Mouse (Mus musculus) hindbrain, postnatal 0 days (tissue): ENCODE data around the gene Slc48a1. TPM values are rescaled to one million over a fixed set of nuclear protein-coding genes. Genes with fewer than 3 reads are reported as not detected.

Experiments
- ATAC-seq: fragments of 200-750 bp; cut with Nextera tagmentation; 2 replicates; pipeline ENCODE4 v1.8.0; 2017; ENCODE audit warnings: mild to moderate bottlenecking, moderate TSS enrichment, moderate library complexity
- DNase-seq: peaks from one replicate; pipeline ENCODE4 v3.0.0-alpha.2; 2015; ENCODE audit warnings: low spot score
- H3K27ac ChIP-seq: fragments of 300-500 bp; sonication (generic); 2 replicates; pipeline ENCODE4 v1.5.1; 2014; ENCODE audit warnings: mild to moderate bottlenecking
- H3K27me3 ChIP-seq: fragments of 300-500 bp; sonication (generic); 2 replicates; pipeline ENCODE4 v1.6.1; 2014; ENCODE audit warnings: low read length, mixed read lengths; ENCODE audit not compliant: insufficient read depth
- H3K36me3 ChIP-seq: fragments of 300-500 bp; sonication (generic); 2 replicates; pipeline ENCODE4 v1.6.1; 2014; ENCODE audit warnings: low read length, mixed read lengths; ENCODE audit not compliant: insufficient read depth
- H3K4me1 ChIP-seq: fragments of 300-500 bp; sonication (generic); 2 replicates; pipeline ENCODE4 v1.6.1; 2014; ENCODE audit warnings: antibody characterized with exemption, low read length, mixed read lengths; ENCODE audit not compliant: insufficient read depth
- H3K4me2 ChIP-seq: fragments of 300-500 bp; sonication (generic); 2 replicates; pipeline ENCODE4 v1.6.1; 2014; ENCODE audit warnings: low read depth, mild to moderate bottlenecking, low read length, moderate library complexity, mixed read lengths
- H3K4me3 ChIP-seq: fragments of 300-500 bp; sonication (generic); 2 replicates; pipeline ENCODE4 v1.5.1; 2014; ENCODE audit warnings: low read length
- H3K9ac ChIP-seq: fragments of 300-500 bp; sonication (generic); replicated peaks from 2 replicates; pipeline ENCODE4 v1.6.1; 2014; ENCODE audit warnings: mild to moderate bottlenecking, low read length, moderate library complexity, mixed read lengths
- H3K9me3 ChIP-seq: fragments of 300-500 bp; sonication (generic); 2 replicates; pipeline ENCODE4 v1.6.1; 2016; ENCODE audit warnings: low read length, mixed read lengths
- CTCF ChIP-seq: IDR thresholded peaks from 2 replicates; pipeline ENCODE4 v1.5.1; 2016; ENCODE audit warnings: antibody characterized with exemption, control low read depth, low read depth
- WGBS: fragments of 180-500 bp; shearing (Covaris S2); extraction: QIAGEN DNeasy Blood & Tissue Kit; methylation state at CpG from one replicate; pipeline ENCODE4 v1.1.7; 2014; 5-methylcytosine and 5-hydroxymethylcytosine counted together
- polyA plus RNA-seq: library from polyadenylated mRNA; unstranded; fragments of >200 nt; fragmentation: Nextera tagmentation; extraction: Ambion mirVana; gene quantifications from 2 replicates; pipeline ENCODE4 v1.2.1, GENCODE M21; 2015
- total RNA-seq: library from RNA; depleted of rRNA; stranded (reverse); fragments of >200 nt; gene quantifications from 2 replicates; pipeline ENCODE4 v1.2.3, GENCODE M21; 2014

Slc48a1 gene
- total and polyA plus RNA-seq, 2 experiments from 2014 or later = 89.3 to 152 TPM

GRCm38 (mm10) chr15:97789761-97790505, 11.6 kb downstream of the Slc48a1 start:
- DNase-seq (peak; percentile 81), ATAC-seq (peak; percentile 37)
- peaks cover 6% of the 10 kb centered on the region; the same call in 1 of the 2 replicates for H3K36me3 ChIP-seq
- H3K9ac ChIP-seq = no peak overlapping the region
- H3K4me2 ChIP-seq = no peak overlapping the region
- no peaks in the 10 kb centered on the region for H3K9me3 ChIP-seq
- 50% methylated on average over 20 of the region's 20 CpGs for WGBS
- peak; percentile 91 for TF ChIP-seq CTCF
- peaks cover 10% of the 10 kb centered on the region for H3K4me1 ChIP-seq
- peak overlapping the region; percentile 20; the same call in 1 of the 2 replicates for H3K27ac ChIP-seq
- H3K4me3 ChIP-seq = no peak overlapping the region
- H3K27me3 ChIP-seq = no peaks in the 10 kb centered on the region

- DNase-seq (no peak), ATAC-seq (no peak)
- H3K4me2 ChIP-seq = no peak overlapping the region
- no peaks in the 10 kb centered on the region for H3K9me3 ChIP-seq
- H3K27me3 ChIP-seq = no peaks in the 10 kb centered on the region
- peaks cover 11% of the 10 kb centered on the region; the same call in 1 of the 2 replicates for H3K36me3 ChIP-seq
- H3K9ac ChIP-seq = no peak overlapping the region
- peaks cover 5% of the 10 kb centered on the region; the same call in 1 of the 2 replicates for H3K4me1 ChIP-seq
- no peak overlapping the region for H3K4me3 ChIP-seq
- 73% methylated on average over 11 of the region's 11 CpGs for WGBS
- no peak overlapping the region for H3K27ac ChIP-seq
- TF ChIP-seq CTCF = no peak
Measured at GRCm38 (mm10) chr15:97791126-97791700, 12.9 kb downstream of the Slc48a1 start.

- H3K27ac ChIP-seq = no peak overlapping the region
- peaks cover 10% of the 10 kb centered on the region; the same call in 1 of the 2 replicates for H3K4me1 ChIP-seq
- H3K9me3 ChIP-seq = no peaks in the 10 kb centered on the region
- DNase-seq (no peak), ATAC-seq (no peak)
- 90% methylated on average over 18 of the region's 18 CpGs for WGBS
- H3K9ac ChIP-seq = no peak overlapping the region
- H3K36me3 ChIP-seq = peaks cover 17% of the 10 kb centered on the region; the same call in 1 of the 2 replicates
- no peak overlapping the region for H3K4me2 ChIP-seq
- H3K4me3 ChIP-seq = no peak overlapping the region
- TF ChIP-seq CTCF = no peak
- H3K27me3 ChIP-seq = no peaks in the 10 kb centered on the region
Measured at GRCm38 (mm10) chr15:97793386-97794153, 15.2 kb downstream of the Slc48a1 start.

- no peak overlapping the region for H3K27ac ChIP-seq
- no peak overlapping the region for H3K4me2 ChIP-seq
- H3K36me3 ChIP-seq = peaks cover 17% of the 10 kb centered on the region; the same call in 1 of the 2 replicates
- DNase-seq (no peak), ATAC-seq (no peak)
- WGBS = 71% methylated on average over 5 of the region's 5 CpGs
- peak; percentile 68 for TF ChIP-seq CTCF
- no peak overlapping the region for H3K4me3 ChIP-seq
- H3K27me3 ChIP-seq = no peaks in the 10 kb centered on the region
- H3K9me3 ChIP-seq = no peaks in the 10 kb centered on the region
- H3K4me1 ChIP-seq = peaks cover 10% of the 10 kb centered on the region; the same call in 1 of the 2 replicates
- no peak overlapping the region for H3K9ac ChIP-seq
Measured at GRCm38 (mm10) chr15:97794268-97794667, 15.9 kb downstream of the Slc48a1 start.

GRCm38 (mm10) chr15:97795559-97796235, 17.4 kb downstream of the Slc48a1 start:
- peaks cover 20% of the 10 kb centered on the region; the same call in 1 of the 2 replicates for H3K36me3 ChIP-seq
- DNase-seq = no peak

More at GRCm38 (mm10) chr15:97795559-97796235, 17.4 kb downstream of the Slc48a1 start:
- 93% methylated on average over 10 of the region's 10 CpGs for WGBS
- Histone ChIP-seq H3K9ac (no peak overlapping the region), H3K27me3 (no peaks in the 10 kb centered on the region), H3K4me3 (no peak overlapping the region), H3K4me2 (no peak overlapping the region), H3K4me1 (peaks cover 10% of the 10 kb centered on the region; the same call in 1 of the 2 replicates), H3K9me3 (no peaks in the 10 kb centered on the region), H3K27ac (no peak overlapping the region)
- ATAC-seq = no peak
- no peak for TF ChIP-seq CTCF
